Mouse (Mus musculus) stomach, postnatal 0 days (tissue): ENCODE results near the gene Hook2. TPM values are rescaled to one million over a fixed set of nuclear protein-coding genes. Genes with fewer than 3 reads are reported as not detected.

ENCODE experiments used
- ATAC-seq: fragments of 200-750 bp; cut with Nextera tagmentation; 2 replicates; pipeline ENCODE4 v1.8.0; 2017; ENCODE audit not compliant: low FRiP score, low TSS enrichment
- DNase-seq: peaks from one replicate; pipeline ENCODE4 v3.0.0-alpha.2; 2016; ENCODE audit warnings: low spot score
- H3K27ac ChIP-seq: fragments of 300-500 bp; sonication (generic); replicated peaks from 2 replicates; pipeline ENCODE4 v1.5.1; 2014; ENCODE audit warnings: mild to moderate bottlenecking, control low read depth
- H3K27me3 ChIP-seq: fragments of 300-500 bp; sonication (generic); 2 replicates; pipeline ENCODE4 v1.6.1; 2014; ENCODE audit warnings: low read length; ENCODE audit not compliant: control insufficient read depth, insufficient read depth
- H3K36me3 ChIP-seq: fragments of 300-500 bp; sonication (generic); 2 replicates; pipeline ENCODE4 v1.6.1; 2014; ENCODE audit warnings: low read length, mixed read lengths; ENCODE audit not compliant: control insufficient read depth, insufficient read depth
- H3K4me1 ChIP-seq: fragments of 300-500 bp; sonication (generic); replicated peaks from 2 replicates; pipeline ENCODE4 v1.6.1; 2014; ENCODE audit warnings: antibody characterized with exemption; ENCODE audit not compliant: control insufficient read depth, insufficient read depth
- H3K4me2 ChIP-seq: fragments of 300-500 bp; sonication (generic); replicated peaks from 2 replicates; pipeline ENCODE4 v1.6.1; 2014; ENCODE audit warnings: low read depth, mild to moderate bottlenecking, control low read depth, moderate library complexity
- H3K4me3 ChIP-seq: fragments of 300-500 bp; sonication (generic); 2 replicates; pipeline ENCODE4 v1.5.1; 2014; ENCODE audit warnings: low read depth, low read length, control low read depth
- H3K9ac ChIP-seq: fragments of 300-500 bp; sonication (generic); 2 replicates; pipeline ENCODE4 v1.6.1; 2014; ENCODE audit warnings: mild to moderate bottlenecking, low read length, control low read depth, mixed read lengths
- H3K9me3 ChIP-seq: fragments of 300-500 bp; sonication (generic); 2 replicates; pipeline ENCODE4 v1.6.1; 2016; ENCODE audit warnings: low read length; ENCODE audit not compliant: control insufficient read depth
- CTCF ChIP-seq: IDR thresholded peaks from 2 replicates; pipeline ENCODE4 v1.5.1; 2016; ENCODE audit warnings: antibody characterized with exemption, low read depth, mild to moderate bottlenecking, moderate library complexity
- EP300 ChIP-seq: optimal IDR thresholded peaks from 2 replicates; pipeline ENCODE3; 2016; ENCODE audit warnings: antibody characterized with exemption
- WGBS: fragments of 180-500 bp; shearing (Covaris S2); extraction: QIAGEN DNeasy Blood & Tissue Kit; methylation state at CpG from one replicate; pipeline ENCODE4 v1.1.7; 2014; 5-methylcytosine and 5-hydroxymethylcytosine counted together
- polyA plus RNA-seq: library from polyadenylated mRNA; unstranded; fragments of >200 nt; fragmentation: Nextera tagmentation; extraction: Ambion mirVana; gene quantifications from 2 replicates; pipeline ENCODE4 v1.2.1, GENCODE M21; 2015

Hook2 gene
- polyA plus RNA-seq, 1 experiment from 2014 or later, result 28.8 TPM

GRCm38 (mm10) chr8:85026670-85027515, 36.5 kb downstream of the Hook2 start, which contains the start of gene Trir:
Trir (plus strand) TSS chr8:85026823.
- Histone ChIP-seq H3K4me2 (peak within 1 kb of the TSS; percentile 91), H3K27ac (peak within 1 kb of the TSS; percentile 95), H3K9me3 (no peaks in the 10 kb centered on the region), H3K36me3 (peaks cover 14% of the 10 kb centered on the region), H3K4me1 (peaks cover 3% of the 10 kb centered on the region; the same call in 1 of the 2 replicates), H3K27me3 (no peaks in the 10 kb centered on the region), H3K9ac (peak within 1 kb of the TSS; percentile 99), H3K4me3 (peak within 1 kb of the TSS; percentile 99)
- DNase-seq (peak; percentile 96), ATAC-seq (peak; percentile 83)
- TF ChIP-seq EP300 (no peak), CTCF (no peak)
- under 1% methylated on average over 65 of the region's 75 CpGs for WGBS

DNA sequence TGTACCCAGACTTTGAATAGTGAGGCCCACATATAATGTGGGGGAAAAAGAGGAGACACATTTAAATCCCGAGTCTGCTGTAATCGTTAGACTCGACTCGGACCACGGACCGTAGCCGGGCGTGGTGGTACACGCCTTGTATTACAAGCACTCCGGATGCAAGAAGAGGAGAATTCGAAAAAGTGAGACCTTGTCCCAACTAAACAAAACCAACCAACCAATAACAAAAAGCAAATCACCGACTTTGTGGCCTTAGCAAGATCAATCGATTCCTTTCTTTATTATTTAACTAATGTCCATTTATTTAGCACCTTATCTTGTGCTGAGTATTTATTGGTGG, 37.1 kb downstream of the Hook2 start:
- Histone ChIP-seq H3K9me3 (no peaks in the 10 kb centered on the region), H3K27me3 (no peaks in the 10 kb centered on the region), H3K27ac (peak overlapping the region; percentile 95), H3K9ac (peak overlapping the region; percentile 99), H3K4me1 (peaks cover 3% of the 10 kb centered on the region; the same call in 1 of the 2 replicates), H3K36me3 (peaks cover 20% of the 10 kb centered on the region), H3K4me2 (peak overlapping the region; percentile 91), H3K4me3 (peak overlapping the region; percentile 99)
- ATAC-seq, result no peak
- WGBS, result 2% methylated on average over 13 of the region's 13 CpGs
- no peak for TF ChIP-seq CTCF
- no peak for TF ChIP-seq EP300
- peak; percentile 46 for DNase-seq

GRCm38 (mm10) chr8:85027922-85028321, 37.5 kb downstream of the Hook2 start:
- Histone ChIP-seq H3K4me1 (peaks cover 3% of the 10 kb centered on the region; the same call in 1 of the 2 replicates), H3K4me3 (peak overlapping the region; percentile 99), H3K27me3 (no peaks in the 10 kb centered on the region), H3K9me3 (no peaks in the 10 kb centered on the region), H3K27ac (no peak overlapping the region), H3K4me2 (peak overlapping the region; percentile 91), H3K9ac (peak overlapping the region; percentile 28; the same call in 1 of the 2 replicates), H3K36me3 (peaks cover 22% of the 10 kb centered on the region)
- DNase-seq, result no peak
- no peak for ATAC-seq
- TF ChIP-seq EP300, result no peak
- TF ChIP-seq CTCF, result peak; percentile 24; the same call in 1 of the 2 replicates
- WGBS, result 9% methylated on average over 2 of the region's 2 CpGs

GRCm38 (mm10) chr8:85029271-85029670, 38.9 kb downstream of the Hook2 start:
- Histone ChIP-seq H3K9ac (0 out of 2 replicates have a peak overlapping the region, but pooled peaks have one; percentile 13), H3K4me2 (peak overlapping the region; percentile 91; the same call in 1 of the 2 replicates)
- ATAC-seq, result no peak

DNA sequence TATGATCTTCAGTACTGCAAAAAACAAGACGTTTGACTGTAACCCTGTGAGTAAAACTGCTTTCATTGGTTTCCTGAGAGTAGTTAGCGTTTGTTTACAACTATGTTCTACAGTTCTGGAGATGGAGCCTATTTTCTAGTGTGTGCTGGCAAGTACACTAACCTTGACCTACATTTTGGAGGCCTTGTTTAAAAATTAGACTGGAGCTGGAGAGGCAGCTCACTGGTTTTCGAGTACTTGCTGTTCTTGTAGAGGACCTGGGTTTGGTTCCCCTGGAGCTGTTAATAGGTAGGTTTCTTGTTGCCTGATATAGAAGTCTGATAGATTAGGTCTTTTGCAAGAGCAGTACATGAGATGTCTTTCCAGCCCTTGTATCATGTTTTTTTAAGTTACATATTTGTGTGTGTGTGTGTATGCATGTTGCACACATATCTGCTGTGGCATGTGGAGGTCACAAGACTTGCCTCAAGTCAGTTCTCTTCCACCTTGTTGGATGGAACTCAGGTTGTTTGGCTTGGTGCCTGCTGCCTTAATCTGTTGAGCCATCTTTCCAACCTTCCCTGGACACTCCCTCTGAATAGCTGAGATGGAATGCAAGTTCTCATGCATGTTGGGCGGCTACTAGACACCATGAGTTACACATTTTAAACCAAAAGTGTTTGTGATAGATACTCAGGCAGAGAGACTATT, 42.4 kb downstream of the Hook2 start:
- Histone ChIP-seq H3K27ac (peak overlapping the region; percentile 40; the same call in 1 of the 2 replicates), H3K4me2 (no peak overlapping the region), H3K9ac (no peak overlapping the region), H3K4me3 (no peak overlapping the region), H3K9me3 (no peaks in the 10 kb centered on the region), H3K36me3 (peaks cover 22% of the 10 kb centered on the region), H3K4me1 (no peaks in the 10 kb centered on the region; the same call in 1 of the 2 replicates), H3K27me3 (no peaks in the 10 kb centered on the region)
- ATAC-seq (no peak), DNase-seq (no peak)
- peak; percentile 40 for TF ChIP-seq EP300
- no peak for TF ChIP-seq CTCF
- WGBS, result 63% methylated on average over 4 of the region's 4 CpGs

More at GRCm38 (mm10) chr8:85029271-85029670, 38.9 kb downstream of the Hook2 start:
- no peak overlapping the region for H3K4me3 ChIP-seq
- no peak overlapping the region; the same call in 1 of the 2 replicates for H3K27ac ChIP-seq
- TF ChIP-seq CTCF, result no peak
- no peak for TF ChIP-seq EP300
- no peaks in the 10 kb centered on the region for H3K9me3 ChIP-seq
- H3K36me3 ChIP-seq, result peaks cover 22% of the 10 kb centered on the region
- peak; percentile 47 for DNase-seq
- 69% methylated on average over 14 of the region's 14 CpGs for WGBS
- no peaks in the 10 kb centered on the region for H3K27me3 ChIP-seq
- H3K4me1 ChIP-seq, result peaks cover 3% of the 10 kb centered on the region; the same call in 1 of the 2 replicates
